ENCODE assay signal across 17 mouse cellular contexts in the genomic region with DNA sequence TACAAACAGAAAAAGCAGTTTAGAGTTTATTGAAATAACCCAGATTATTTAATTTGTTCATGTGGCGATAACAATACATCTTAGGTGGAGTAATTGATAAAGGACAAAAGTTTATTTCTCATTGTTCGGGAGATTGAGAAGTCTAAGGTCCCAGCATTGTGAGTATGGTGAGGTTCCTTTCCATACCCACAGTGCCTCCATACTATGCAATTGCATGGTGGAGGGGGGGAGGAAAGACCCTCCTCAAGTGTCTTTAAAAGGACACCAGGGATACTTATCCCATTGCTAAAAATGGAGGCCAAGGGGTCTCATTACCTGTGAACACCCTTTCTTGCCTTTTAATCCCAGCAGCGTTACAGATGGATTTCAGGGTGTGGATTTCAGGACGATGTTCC. TPM values are rescaled to one million over a fixed set of nuclear protein-coding genes. Genes with fewer than 3 reads are reported as not detected.
DNase-seq lines count a peak whose midpoint lies in the region; ATAC-seq lines count a peak whose summit lies in the region.
"Had no signal": no experiment of that assay in that cellular context is flagged by ENCODE, and none has a peak within 500 bp of the region (broad histone marks: within the 10 kb centered on the region; RNA-seq: fewer than 3 reads in every experiment).

No protein-coding gene starts in this region.

- 0 out of 2 replicates have a peak overlapping the region, but pooled peaks have one; percentile 22 for H3K4me2 ChIP-seq in forebrain, embryonic 15.5 days (replicated peaks)
- H3K4me2 ChIP-seq in midbrain, embryonic 11.5 days: no peak overlapping the region
- H3K4me2 ChIP-seq in midbrain, embryonic 13.5 days (replicated peaks): no peak overlapping the region
- H3K4me2 ChIP-seq in neural tube, embryonic 13.5 days: 0 out of 2 replicates have a peak overlapping the region, but pooled peaks have one; percentile 39
- H3K4me2 ChIP-seq: heart, embryonic 15.5 days; limb, embryonic 13.5 days; liver, embryonic 12.5 days had no signal

- no peaks in the 10 kb centered on the region for H3K36me3 ChIP-seq in forebrain, embryonic 15.5 days
- H3K36me3 ChIP-seq in forebrain, embryonic 10.5 days (replicated peaks): 0 out of 2 replicates have a peak, but pooled peaks cover 2% of the 10 kb centered on the region
- no peaks in the 10 kb centered on the region for H3K36me3 ChIP-seq in midbrain, embryonic 11.5 days (ENCODE audit: control insufficient read depth, insufficient read depth, low read length)
- peaks cover 6% of the 10 kb centered on the region; the same call in 1 of the 2 replicates for H3K36me3 ChIP-seq in midbrain, embryonic 10.5 days
- no peaks in the 10 kb centered on the region for H3K36me3 ChIP-seq in midbrain, embryonic 13.5 days
- no peaks in the 10 kb centered on the region for H3K36me3 ChIP-seq in neural tube, embryonic 13.5 days
- H3K36me3 ChIP-seq: G1E had no signal

- 0 out of 2 replicates have a peak, but pooled peaks have one; percentile 31 for ATAC-seq in forebrain, embryonic 15.5 days (replicated peaks)
- peak; percentile 45 for ATAC-seq in midbrain, embryonic 11.5 days (ENCODE audit: low FRiP score)
- peak; percentile 41; the same call in 1 of the 2 replicates for ATAC-seq in midbrain, embryonic 13.5 days
- ATAC-seq in neural tube, embryonic 13.5 days (ENCODE audit: low read depth): 0 out of 2 replicates have a peak, but pooled peaks have one; percentile 49
- ATAC-seq in cerebellum, adult (ENCODE audit: insufficient number of reproducible peaks, low FRiP score, low TSS enrichment): no peak

- no peaks in the 10 kb centered on the region for H3K27me3 ChIP-seq in forebrain, embryonic 15.5 days
- H3K27me3 ChIP-seq in forebrain, embryonic 10.5 days (ENCODE audit: poor library complexity, severe bottlenecking): peaks cover 10% of the 10 kb centered on the region; the same call in 1 of the 2 replicates
- H3K27me3 ChIP-seq in midbrain, embryonic 11.5 days (ENCODE audit: control insufficient read depth, insufficient read depth, low read length): no peaks in the 10 kb centered on the region
- H3K27me3 ChIP-seq in midbrain, embryonic 10.5 days (ENCODE audit: low read depth, poor library complexity, severe bottlenecking): no peaks in the 10 kb centered on the region
- H3K27me3 ChIP-seq in midbrain, embryonic 13.5 days: no peaks in the 10 kb centered on the region
- H3K27me3 ChIP-seq in neural tube, embryonic 13.5 days: no peaks in the 10 kb centered on the region
- H3K27me3 ChIP-seq: CH12.LX; limb, embryonic 13.5 days; liver, embryonic 12.5 days had no signal

- H3K9ac ChIP-seq in forebrain, embryonic 15.5 days (replicated peaks): no peak overlapping the region
- H3K9ac ChIP-seq in midbrain, embryonic 11.5 days (ENCODE audit: low read length): no peak overlapping the region
- no peak overlapping the region for H3K9ac ChIP-seq in midbrain, embryonic 13.5 days (replicated peaks)
- no peak overlapping the region for H3K9ac ChIP-seq in neural tube, embryonic 13.5 days
- H3K9ac ChIP-seq: heart, embryonic 15.5 days; limb, embryonic 13.5 days; liver, embryonic 12.5 days had no signal

- no peak overlapping the region for H3K4me3 ChIP-seq in forebrain, embryonic 15.5 days
- no peak overlapping the region for H3K4me3 ChIP-seq in forebrain, embryonic 10.5 days
- no peak overlapping the region for H3K4me3 ChIP-seq in midbrain, embryonic 11.5 days (ENCODE audit: low read depth, low read length)
- H3K4me3 ChIP-seq in midbrain, embryonic 10.5 days: no peak overlapping the region
- no peak overlapping the region for H3K4me3 ChIP-seq in midbrain, embryonic 13.5 days (replicated peaks)
- H3K4me3 ChIP-seq in neural tube, embryonic 13.5 days: no peak overlapping the region
- H3K4me3 ChIP-seq: heart, embryonic 15.5 days; limb, embryonic 13.5 days; liver, embryonic 12.5 days had no signal

- DNase-seq in forebrain, embryonic 10.5 days (ENCODE audit: extremely low spot score, low spot score): no peak
- DNase-seq in midbrain, embryonic 11.5 days (ENCODE audit: low spot score, missing footprints): no peak
- no peak for DNase-seq in midbrain, embryonic 10.5 days (ENCODE audit: low spot score)

- H3K4me1 ChIP-seq in forebrain, embryonic 15.5 days: peaks cover 14% of the 10 kb centered on the region
- no peaks in the 10 kb centered on the region for H3K4me1 ChIP-seq in forebrain, embryonic 10.5 days
- no peaks in the 10 kb centered on the region for H3K4me1 ChIP-seq in midbrain, embryonic 11.5 days (ENCODE audit: control insufficient read depth, insufficient read depth, low read length)
- H3K4me1 ChIP-seq in midbrain, embryonic 10.5 days: peaks cover 13% of the 10 kb centered on the region
- peaks cover 6% of the 10 kb centered on the region for H3K4me1 ChIP-seq in midbrain, embryonic 13.5 days (replicated peaks)
- H3K4me1 ChIP-seq in neural tube, embryonic 13.5 days (replicated peaks): peaks cover 9% of the 10 kb centered on the region
- H3K4me1 ChIP-seq: limb, embryonic 13.5 days; liver, embryonic 12.5 days had no signal

- 85% methylated on average over 4 of the region's 4 CpGs for WGBS in forebrain, embryonic 15.5 days
- WGBS in forebrain, embryonic 10.5 days: 84% methylated on average over 4 of the region's 4 CpGs
- 77% methylated on average over 4 of the region's 4 CpGs for WGBS in midbrain, embryonic 11.5 days
- WGBS in midbrain, embryonic 10.5 days: 75% methylated on average over 4 of the region's 4 CpGs
- 79% methylated on average over 4 of the region's 4 CpGs for WGBS in midbrain, embryonic 13.5 days
- WGBS in neural tube, embryonic 13.5 days: 85% methylated on average over 4 of the region's 4 CpGs

- H3K9me3 ChIP-seq in forebrain, embryonic 15.5 days: no peaks in the 10 kb centered on the region
- H3K9me3 ChIP-seq in forebrain, embryonic 10.5 days: no peaks in the 10 kb centered on the region
- no peaks in the 10 kb centered on the region for H3K9me3 ChIP-seq in midbrain, embryonic 11.5 days (ENCODE audit: control insufficient read depth, low read length)
- no peaks in the 10 kb centered on the region for H3K9me3 ChIP-seq in midbrain, embryonic 10.5 days (replicated peaks)
- H3K9me3 ChIP-seq in midbrain, embryonic 13.5 days: no peaks in the 10 kb centered on the region
- peaks cover 5% of the 10 kb centered on the region; the same call in 1 of the 2 replicates for H3K9me3 ChIP-seq in neural tube, embryonic 13.5 days
- H3K9me3 ChIP-seq: G1E; heart, embryonic 15.5 days; limb, embryonic 13.5 days; liver, embryonic 12.5 days had no signal

- H3K27ac ChIP-seq in forebrain, embryonic 15.5 days (replicated peaks): no peak overlapping the region
- no peak overlapping the region for H3K27ac ChIP-seq in forebrain, embryonic 10.5 days
- H3K27ac ChIP-seq in midbrain, embryonic 11.5 days (ENCODE audit: low read depth, low read length): no peak overlapping the region
- no peak overlapping the region for H3K27ac ChIP-seq in midbrain, embryonic 10.5 days (replicated peaks)
- H3K27ac ChIP-seq in midbrain, embryonic 13.5 days: no peak overlapping the region
- no peak overlapping the region for H3K27ac ChIP-seq in neural tube, embryonic 13.5 days (replicated peaks)
- H3K27ac ChIP-seq: heart, embryonic 15.5 days; limb, embryonic 13.5 days; liver, embryonic 12.5 days had no signal

RNA-seq across cellular contexts. Expression of gene Gtf2a1l, which starts 15.1 kb away (rescaled TPM):
- 0.45 TPM in 1 of 2 replicates, not detected in the other for polyA plus RNA-seq in forebrain, embryonic 15.5 days (2015; fragmentation: Nextera tagmentation; extraction: Ambion mirVana)
- polyA plus RNA-seq in forebrain, embryonic 10.5 days (2016; fragmentation: Nextera tagmentation; extraction: Ambion mirVana): not detected in 2 replicates
- polyA plus RNA-seq in midbrain, embryonic 11.5 days (2014; fragmentation: Nextera tagmentation; extraction: Ambion mirVana): 0.33 TPM in 1 of 2 replicates, not detected in the other
- 0.19 TPM in 1 of 2 replicates, not detected in the other for polyA plus RNA-seq in midbrain, embryonic 10.5 days (2016; fragmentation: Nextera tagmentation; extraction: Ambion mirVana)
- polyA plus RNA-seq in midbrain, embryonic 13.5 days (2015; fragmentation: Nextera tagmentation; extraction: Ambion mirVana): 0.12 and 0.28 TPM in 2 replicates
- polyA plus RNA-seq in neural tube, embryonic 13.5 days (2015; fragmentation: Nextera tagmentation; extraction: Ambion mirVana): 0.56 TPM in 1 of 2 replicates, not detected in the other
- polyA plus RNA-seq: adrenal gland, adult 2 months; embryonic facial prominence, embryonic 11.5 days; G1E; kidney, embryonic 14.5 days; limb, embryonic 13.5 days; liver, embryonic 12.5 days; Patski; spleen, adult 2 months had no signal

RNA-seq across cellular contexts. Expression of gene Ston1, which starts 55.9 kb away (rescaled TPM):
- polyA plus RNA-seq in forebrain, embryonic 15.5 days (2015; fragmentation: Nextera tagmentation; extraction: Ambion mirVana): 1.9 and 2.5 TPM in 2 replicates
- 1.2 and 1.4 TPM in 2 replicates for polyA plus RNA-seq in forebrain, embryonic 10.5 days (2016; fragmentation: Nextera tagmentation; extraction: Ambion mirVana)
- polyA plus RNA-seq in midbrain, embryonic 11.5 days (2014; fragmentation: Nextera tagmentation; extraction: Ambion mirVana): 2.7 and 2.9 TPM in 2 replicates
- 1.5 and 1.7 TPM in 2 replicates for polyA plus RNA-seq in midbrain, embryonic 10.5 days (2016; fragmentation: Nextera tagmentation; extraction: Ambion mirVana)
- 0.89 and 1.7 TPM in 2 replicates for polyA plus RNA-seq in midbrain, embryonic 13.5 days (2015; fragmentation: Nextera tagmentation; extraction: Ambion mirVana)
- 2.7 and 3.5 TPM in 2 replicates for polyA plus RNA-seq in neural tube, embryonic 13.5 days (2015; fragmentation: Nextera tagmentation; extraction: Ambion mirVana)

Comparison
In these comparisons a context has a peak if more than half of its experiments do, and no peak if none do; other contexts are left out.
1. H3K4me2 ChIP-seq: peak in forebrain, embryonic 15.5 days (single experiment) and neural tube, embryonic 13.5 days (single experiment); none in midbrain, embryonic 11.5 days (single experiment) and midbrain, embryonic 13.5 days (single experiment).